Mouse (Mus musculus) embryonic facial prominence, embryonic 11.5 days (tissue): ENCODE results near the gene BC017158. TPM values are rescaled to one million over a fixed set of nuclear protein-coding genes. Genes with fewer than 3 reads are reported as not detected.
"Not testable (repeated sequence)": the region's sequence is repeated elsewhere in the genome, so short reads cannot be mapped to it uniquely, and the experiment has no call there.

Experiments
- ATAC-seq: fragments of 200-750 bp; cut with Nextera tagmentation; replicated peaks from 2 replicates; pipeline ENCODE4 v1.8.0; 2017; ENCODE audit warnings: low read depth; ENCODE audit not compliant: insufficient number of reproducible peaks, low FRiP score, low TSS enrichment
- DNase-seq: peaks from one replicate; pipeline ENCODE4 v3.0.0-alpha.2; 2015; ENCODE audit warnings: low spot score
- H3K27ac ChIP-seq: fragments of 300-500 bp; sonication (generic); replicated peaks from 2 replicates; pipeline ENCODE4 v1.5.1; 2014; ENCODE audit warnings: mild to moderate bottlenecking, low read depth, low read length, control low read depth
- H3K27me3 ChIP-seq: fragments of 300-500 bp; sonication (generic); 2 replicates; pipeline ENCODE4 v1.6.1; 2014; ENCODE audit warnings: mild to moderate bottlenecking, low read length, moderate library complexity, mixed read lengths; ENCODE audit not compliant: control insufficient read depth, insufficient read depth
- H3K36me3 ChIP-seq: fragments of 300-500 bp; sonication (generic); replicated peaks from 2 replicates; pipeline ENCODE4 v1.6.1; 2014; ENCODE audit warnings: low read depth, mild to moderate bottlenecking, low read length, moderate library complexity, mixed read lengths; ENCODE audit not compliant: control insufficient read depth, insufficient read depth
- H3K4me1 ChIP-seq: fragments of 300-500 bp; sonication (generic); 2 replicates; pipeline ENCODE4 v1.6.1; 2014; ENCODE audit warnings: low read length, mixed read lengths; ENCODE audit not compliant: control insufficient read depth, insufficient read depth
- H3K4me2 ChIP-seq: fragments of 300-500 bp; sonication (generic); 2 replicates; pipeline ENCODE4 v1.6.1; 2014; ENCODE audit warnings: low read depth, mild to moderate bottlenecking, control low read depth, low read length, moderate library complexity
- H3K4me3 ChIP-seq: fragments of 300-500 bp; sonication (generic); 2 replicates; pipeline ENCODE4 v1.5.1; 2014; ENCODE audit warnings: low read depth, low read length, control low read depth
- H3K9ac ChIP-seq: fragments of 300-500 bp; sonication (generic); replicated peaks from 2 replicates; pipeline ENCODE4 v1.6.1; 2014; ENCODE audit warnings: mild to moderate bottlenecking, control low read depth, low read length
- H3K9me3 ChIP-seq: fragments of 300-500 bp; sonication (generic); replicated peaks from 2 replicates; pipeline ENCODE4 v1.6.1; 2016; ENCODE audit warnings: mild to moderate bottlenecking, low read length, inconsistent platforms, mixed read lengths; ENCODE audit not compliant: control insufficient read depth
- WGBS: fragments of 180-500 bp; shearing (Covaris S2); extraction: QIAGEN DNeasy Blood & Tissue Kit; methylation state at CpG from one replicate; pipeline ENCODE4 v1.1.7; 2014; 5-methylcytosine and 5-hydroxymethylcytosine counted together
- polyA plus RNA-seq: library from polyadenylated mRNA; unstranded; fragments of >200 nt; fragmentation: Nextera tagmentation; extraction: Ambion mirVana; gene quantifications from 2 replicates; pipeline ENCODE4 v1.2.1, GENCODE M21; 2014

The BC017158 gene
- 19.4 and 20.1 TPM in 2 replicates for polyA plus RNA-seq

- peak within 1 kb of the TSS; percentile 78 for H3K4me2 ChIP-seq
- no peaks in the 10 kb centered on the region for H3K36me3 ChIP-seq
- DNase-seq (peak; percentile 80), ATAC-seq (peak; percentile 67)
- 0 out of 2 replicates have a peak, but pooled peaks cover 4% of the 10 kb centered on the region for H3K4me1 ChIP-seq
- H3K4me3 ChIP-seq = peak within 1 kb of the TSS; percentile 84
- H3K27me3 ChIP-seq = no peaks in the 10 kb centered on the region
- H3K9me3 ChIP-seq = no peaks in the 10 kb centered on the region
- H3K9ac ChIP-seq = peak within 1 kb of the TSS; percentile 92
- under 1% methylated on average over 47 of the region's 47 CpGs for WGBS
- peak within 1 kb of the TSS; percentile 63 for H3K27ac ChIP-seq
These were observed at the start of gene BC017158 for GRCm38 (mm10) chr7:128297617-128298480. BC017158 (minus strand) TSS chr7:128298170.

- ATAC-seq (no peak), DNase-seq (no peak)
- WGBS = 75% methylated on average over 8 of the region's 8 CpGs
These were observed 49.0 kb upstream of the BC017158 start for GRCm38 (mm10) chr7:128346991-128347390.

GRCm38 (mm10) chr7:128346522-128346921 lies 48.6 kb upstream of the BC017158 start:
- Histone ChIP-seq H3K27me3 (no peaks in the 10 kb centered on the region), H3K4me3 (no peak overlapping the region), H3K27ac (no peak overlapping the region), H3K4me1 (no peaks in the 10 kb centered on the region), H3K9ac (no peak overlapping the region), H3K4me2 (no peak overlapping the region), H3K9me3 (no peaks in the 10 kb centered on the region), H3K36me3 (no peaks in the 10 kb centered on the region)
- DNase-seq = no peak
- ATAC-seq = no peak
- 72% methylated on average over 2 of the region's 2 CpGs for WGBS

More at GRCm38 (mm10) chr7:128346991-128347390, 49.0 kb upstream of the BC017158 start:
- Histone ChIP-seq H3K9ac (no peak overlapping the region), H3K4me2 (no peak overlapping the region), H3K36me3 (no peaks in the 10 kb centered on the region), H3K4me1 (no peaks in the 10 kb centered on the region), H3K4me3 (no peak overlapping the region), H3K9me3 (no peaks in the 10 kb centered on the region), H3K27ac (no peak overlapping the region), H3K27me3 (no peaks in the 10 kb centered on the region)

DNA sequence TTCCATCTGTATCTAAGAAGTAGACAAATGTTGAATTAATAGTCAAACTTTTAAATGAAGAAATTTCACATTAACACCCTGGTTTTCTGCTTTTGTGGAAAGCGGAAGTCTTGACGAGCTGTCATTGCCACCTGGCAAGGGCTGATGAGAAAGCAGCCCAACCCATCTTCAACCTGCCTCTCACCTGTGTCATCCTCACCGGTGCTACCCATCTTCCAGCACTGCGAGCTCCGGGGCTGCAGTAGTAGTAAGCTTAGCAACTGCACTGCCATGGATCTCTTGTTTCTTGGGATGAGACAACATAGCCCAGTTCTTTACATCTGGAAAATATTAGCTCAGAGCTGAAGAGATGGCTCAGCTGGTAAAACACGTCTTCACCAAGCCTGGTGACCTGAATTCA lies 47.7 kb upstream of the BC017158 start:
- Histone ChIP-seq H3K4me2 (no peak overlapping the region), H3K4me1 (no peaks in the 10 kb centered on the region), H3K4me3 (no peak overlapping the region), H3K36me3 (no peaks in the 10 kb centered on the region), H3K27me3 (no peaks in the 10 kb centered on the region), H3K9me3 (no peaks in the 10 kb centered on the region), H3K9ac (no peak overlapping the region), H3K27ac (no peak overlapping the region)
- DNase-seq (no peak), ATAC-seq (no peak)
- WGBS = 69% methylated on average over 6 of the region's 6 CpGs

DNA sequence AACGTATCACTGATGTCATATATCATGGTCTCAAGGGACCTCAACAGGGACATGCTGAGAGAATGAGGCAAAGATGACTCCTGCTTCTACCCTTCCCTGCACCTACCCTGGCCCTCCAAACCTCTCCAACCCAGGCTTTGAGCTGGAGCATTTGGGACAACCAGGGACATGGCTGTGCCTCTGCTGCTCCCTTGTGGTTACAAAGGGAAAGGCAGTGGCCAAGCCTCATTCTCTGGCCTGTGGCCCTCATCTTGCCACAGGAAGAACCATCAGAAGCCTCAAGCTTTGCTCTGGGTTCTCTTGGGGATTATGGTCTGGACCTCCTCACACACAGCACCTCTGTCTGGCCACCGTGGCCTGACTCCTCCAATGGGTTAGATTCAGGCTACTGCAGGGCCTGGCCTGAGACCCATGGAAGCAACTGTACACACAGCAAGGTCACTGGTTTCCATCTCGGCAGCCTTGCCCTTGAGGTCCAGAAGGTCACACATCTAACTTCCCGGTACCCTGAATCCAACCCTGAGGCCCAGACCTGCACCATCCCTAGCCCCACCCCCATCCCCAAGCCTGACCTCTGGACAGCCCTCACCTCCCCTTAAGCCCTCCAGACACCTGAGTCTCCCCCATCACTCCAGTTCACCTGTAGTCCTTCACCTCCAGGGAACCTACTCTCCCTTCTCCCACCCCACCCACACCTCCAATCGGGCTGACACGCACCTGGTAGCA lies 47.1 kb upstream of the BC017158 start:
- DNase-seq (peak; percentile 79), ATAC-seq (no peak)
- Histone ChIP-seq H3K9me3 (no peaks in the 10 kb centered on the region), H3K9ac (no peak overlapping the region), H3K36me3 (no peaks in the 10 kb centered on the region), H3K4me3 (no peak overlapping the region), H3K27ac (no peak overlapping the region), H3K4me1 (no peaks in the 10 kb centered on the region), H3K27me3 (no peaks in the 10 kb centered on the region), H3K4me2 (no peak overlapping the region)
- WGBS = 60% methylated on average over 6 of the region's 6 CpGs

DNA sequence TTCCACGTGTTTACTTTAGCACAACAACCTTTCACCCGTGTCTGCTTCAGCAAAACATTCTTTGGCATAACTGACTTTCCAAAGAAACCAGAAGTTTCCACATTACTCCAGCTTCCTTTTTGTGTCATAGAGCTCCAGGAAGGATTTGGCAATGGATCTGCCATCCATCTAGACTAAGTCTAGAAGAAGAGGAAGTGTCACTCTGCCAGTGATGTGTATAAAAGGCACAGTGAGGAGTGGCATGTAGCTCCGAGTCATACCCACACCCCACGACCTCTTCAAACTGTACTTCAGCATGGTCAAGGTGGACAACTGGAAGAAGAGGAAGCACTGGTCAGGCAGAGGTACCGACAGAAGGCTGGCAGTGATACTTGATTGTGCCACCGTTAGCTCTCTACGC lies 46.5 kb upstream of the BC017158 start:
- H3K4me2 ChIP-seq = no peak overlapping the region
- H3K27me3 ChIP-seq = no peaks in the 10 kb centered on the region
- no peaks in the 10 kb centered on the region for H3K36me3 ChIP-seq
- H3K9ac ChIP-seq = no peak overlapping the region
- no peaks in the 10 kb centered on the region for H3K9me3 ChIP-seq
- WGBS = 85% methylated on average over 7 of the region's 7 CpGs
- H3K4me3 ChIP-seq = no peak overlapping the region
- H3K27ac ChIP-seq = no peak overlapping the region
- ATAC-seq (no peak), DNase-seq (no peak)
- H3K4me1 ChIP-seq = no peaks in the 10 kb centered on the region

GRCm38 (mm10) chr7:128342691-128343090 lies 44.7 kb upstream of the BC017158 start:
- not testable (repeated sequence) for ATAC-seq, H3K9me3 ChIP-seq, H3K4me1 ChIP-seq, H3K27ac ChIP-seq, H3K36me3 ChIP-seq, H3K4me3 ChIP-seq, H3K9ac ChIP-seq, H3K27me3 ChIP-seq, DNase-seq, H3K4me2 ChIP-seq
- 85% methylated on average over 7 of the region's 10 CpGs for WGBS

DNA sequence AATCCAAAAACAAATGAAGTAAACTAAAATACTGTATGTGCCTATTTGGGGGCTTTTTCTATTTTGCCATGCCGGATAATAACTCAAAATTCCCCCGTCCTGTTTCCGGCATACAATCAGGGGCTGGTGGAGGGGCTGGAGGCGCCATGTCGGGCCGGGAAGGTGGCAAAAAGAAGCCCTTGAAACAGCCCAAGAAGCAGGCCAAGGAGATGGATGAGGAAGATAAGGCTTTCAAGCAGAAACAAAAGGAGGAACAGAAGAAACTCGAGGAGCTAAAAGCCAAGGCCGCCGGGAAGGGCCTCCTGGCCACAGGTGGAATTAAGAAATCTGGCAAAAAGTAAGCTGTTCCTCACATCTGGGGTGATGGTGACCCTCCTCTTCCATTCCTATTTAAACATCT lies 42.4 kb upstream of the BC017158 start:
- not testable (repeated sequence) for DNase-seq, H3K4me1 ChIP-seq, H3K27me3 ChIP-seq, H3K9me3 ChIP-seq, H3K4me2 ChIP-seq, H3K27ac ChIP-seq, H3K36me3 ChIP-seq, H3K4me3 ChIP-seq, ATAC-seq, H3K9ac ChIP-seq
- WGBS = 77% methylated on average over 7 of the region's 9 CpGs
